Mouse (Mus musculus) ES-Bruce4 (cell line): Measurements from ENCODE around the gene Itga9. TPM values are rescaled to one million over a fixed set of nuclear protein-coding genes. Genes with fewer than 3 reads are reported as not detected.

Source experiments
- H3K27ac ChIP-seq: 2 replicates; pipeline ENCODE4 v1.5.1; 2012; ENCODE audit warnings: low read length, inconsistent platforms; ENCODE audit not compliant: insufficient read depth
- H3K27me3 ChIP-seq: 2 replicates; pipeline ENCODE4 v1.6.1; 2012; ENCODE audit warnings: mild to moderate bottlenecking, low read length, inconsistent platforms; ENCODE audit not compliant: control insufficient read depth, poor library complexity, insufficient read depth, severe bottlenecking
- H3K36me3 ChIP-seq: 2 replicates; pipeline ENCODE4 v1.6.1; 2012; ENCODE audit warnings: inconsistent platforms, mild to moderate bottlenecking, low read length, moderate library complexity; ENCODE audit not compliant: control insufficient read depth, poor library complexity, insufficient read depth, severe bottlenecking
- H3K4me1 ChIP-seq: one replicate; pipeline ENCODE4 v1.8.1; 2011; ENCODE audit warnings: low read length; ENCODE audit not compliant: control insufficient read depth, insufficient read depth
- H3K4me3 ChIP-seq: 2 replicates; pipeline ENCODE4 v1.5.1; 2011; ENCODE audit warnings: low read depth, mild to moderate bottlenecking, low read length
- H3K9ac ChIP-seq: 2 replicates; pipeline ENCODE4 v1.6.1; 2012; ENCODE audit warnings: low read depth, mild to moderate bottlenecking, inconsistent platforms; ENCODE audit not compliant: poor library complexity, severe bottlenecking
- H3K9me3 ChIP-seq: replicated peaks from 2 replicates; pipeline ENCODE4 v1.6.1; 2012; ENCODE audit warnings: mild to moderate bottlenecking, low read length, inconsistent platforms; ENCODE audit not compliant: control insufficient read depth, poor library complexity, insufficient read depth, severe bottlenecking
- CTCF ChIP-seq: IDR thresholded peaks from one replicate; pipeline ENCODE4 v1.8.1; 2011; ENCODE audit warnings: low read depth, low read length
- EP300 ChIP-seq: IDR thresholded peaks from 2 replicates; pipeline ENCODE4 v1.6.1; 2011; ENCODE audit warnings: low read depth, low read length; ENCODE audit not compliant: insufficient read depth
- POLR2A ChIP-seq: IDR thresholded peaks from one replicate; pipeline ENCODE4 v1.8.1; 2011; ENCODE audit warnings: low read length; ENCODE audit not compliant: insufficient read depth
- polyA plus RNA-seq: library from polyadenylated mRNA; stranded (reverse); fragments of >200 nt; gene quantifications from 2 replicates; pipeline ENCODE4 v1.2.4, GENCODE M21; 2011; ENCODE audit warnings: low read depth; ENCODE audit not compliant: missing spikeins, insufficient read depth, insufficient read length

Itga9 gene
- polyA plus RNA-seq, 1 experiment, result 5.2 TPM

DNA sequence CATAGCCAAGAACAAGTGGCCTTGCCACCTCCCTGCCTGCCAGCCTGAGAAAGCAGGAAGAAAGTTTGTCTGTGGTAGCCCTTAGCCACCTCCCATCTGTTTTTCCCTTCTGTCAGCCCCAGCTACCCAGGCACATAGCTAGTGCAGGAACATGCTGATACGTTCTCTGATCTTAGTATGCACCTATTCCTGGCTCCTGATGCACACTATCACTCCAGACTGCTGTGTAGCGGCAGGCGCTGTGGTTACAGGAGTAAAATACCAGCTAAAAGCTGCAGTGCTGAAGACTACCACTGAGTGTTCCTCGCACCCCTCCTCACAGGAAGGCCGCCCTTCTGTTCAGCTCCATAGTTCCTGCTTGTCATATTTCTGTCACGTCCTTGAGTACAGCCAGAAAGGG lies 234.8 kb downstream of the Itga9 start:
- Histone ChIP-seq H3K4me3 (no peak overlapping the region), H3K36me3 (no peaks in the 10 kb centered on the region), H3K9ac (no peak overlapping the region), H3K27ac (no peak overlapping the region), H3K27me3 (no peaks in the 10 kb centered on the region), H3K9me3 (no peaks in the 10 kb centered on the region), H3K4me1 (no peaks in the 10 kb centered on the region)
- TF ChIP-seq POLR2A (no peak), EP300 (no peak), CTCF (no peak)

DNA sequence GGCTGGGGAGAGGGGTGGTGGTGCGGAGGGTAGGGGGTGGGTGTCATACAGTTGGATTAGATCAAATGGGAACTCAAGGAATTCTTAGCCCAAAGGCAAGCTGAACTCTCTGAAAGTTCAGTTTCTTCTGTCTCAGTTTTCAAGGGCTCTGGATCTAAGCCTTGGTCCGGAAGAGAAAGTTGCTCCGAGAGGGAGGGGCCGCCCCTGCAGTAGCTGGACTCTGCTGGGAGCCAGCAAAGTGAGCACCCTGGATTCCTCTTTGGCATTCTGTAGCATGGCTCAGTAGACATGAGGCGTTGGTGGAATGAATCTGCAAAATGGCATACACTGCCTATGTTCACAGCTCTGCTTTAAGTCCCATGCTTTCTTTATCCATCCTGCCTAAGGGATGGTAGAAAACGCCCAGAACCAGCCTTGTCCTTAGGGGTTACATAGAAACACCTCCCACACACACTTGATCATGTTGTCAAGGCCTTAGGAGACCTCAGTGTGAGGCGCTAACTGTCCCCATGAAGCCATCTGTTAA lies 235.5 kb downstream of the Itga9 start:
- Histone ChIP-seq H3K9ac (no peak overlapping the region), H3K27me3 (no peaks in the 10 kb centered on the region), H3K27ac (no peak overlapping the region), H3K9me3 (no peaks in the 10 kb centered on the region), H3K4me3 (no peak overlapping the region), H3K36me3 (no peaks in the 10 kb centered on the region), H3K4me1 (no peaks in the 10 kb centered on the region)
- TF ChIP-seq CTCF (no peak), EP300 (no peak), POLR2A (no peak)

DNA sequence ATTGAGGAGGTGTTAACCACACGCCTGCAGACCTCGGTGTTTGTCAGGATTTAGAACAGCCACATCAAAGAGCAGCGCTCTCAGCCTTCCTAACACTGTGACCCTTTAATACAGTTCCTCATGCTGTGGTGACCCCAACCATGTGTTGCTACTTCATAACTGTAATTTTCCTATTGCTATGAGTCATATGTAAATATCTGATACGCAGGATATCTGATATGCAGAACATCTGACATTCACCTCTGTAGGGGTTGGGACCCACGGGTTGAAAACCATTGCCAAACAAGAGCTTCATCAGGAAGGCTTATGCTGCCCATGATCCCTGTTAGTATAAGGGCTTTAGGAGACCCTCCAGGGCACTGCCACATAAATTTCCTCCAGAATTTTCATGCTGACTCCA lies 237.2 kb downstream of the Itga9 start:
- H3K9ac ChIP-seq, result no peak overlapping the region
- H3K27me3 ChIP-seq, result no peaks in the 10 kb centered on the region
- no peak overlapping the region for H3K27ac ChIP-seq
- H3K36me3 ChIP-seq, result no peaks in the 10 kb centered on the region
- no peak for TF ChIP-seq EP300
- TF ChIP-seq CTCF, result no peak
- TF ChIP-seq POLR2A, result no peak
- no peaks in the 10 kb centered on the region for H3K9me3 ChIP-seq
- no peaks in the 10 kb centered on the region for H3K4me1 ChIP-seq
- no peak overlapping the region for H3K4me3 ChIP-seq

- no peaks in the 10 kb centered on the region for H3K4me1 ChIP-seq
- no peak overlapping the region for H3K4me3 ChIP-seq
- H3K27me3 ChIP-seq, result no peaks in the 10 kb centered on the region
- H3K36me3 ChIP-seq, result no peaks in the 10 kb centered on the region
- H3K27ac ChIP-seq, result no peak overlapping the region
- H3K9me3 ChIP-seq, result no peaks in the 10 kb centered on the region
- no peak overlapping the region for H3K9ac ChIP-seq
- no peak for TF ChIP-seq POLR2A
- no peak for TF ChIP-seq CTCF
These were observed 238.5 kb downstream of the Itga9 start for GRCm38 (mm10) chr9:118845003-118845402.

GRCm38 (mm10) chr9:118846766-118847165 lies 240.3 kb downstream of the Itga9 start:
- Histone ChIP-seq H3K36me3 (no peaks in the 10 kb centered on the region), H3K4me1 (no peaks in the 10 kb centered on the region)
- TF ChIP-seq EP300 (no peak), CTCF (no peak), POLR2A (no peak)

GRCm38 (mm10) chr9:118856665-118857064 lies 250.2 kb downstream of the Itga9 start:
- peaks cover 4% of the 10 kb centered on the region for H3K4me1 ChIP-seq

More at GRCm38 (mm10) chr9:118846766-118847165, 240.3 kb downstream of the Itga9 start:
- Histone ChIP-seq H3K9me3 (no peaks in the 10 kb centered on the region), H3K27me3 (no peaks in the 10 kb centered on the region), H3K9ac (no peak overlapping the region), H3K4me3 (no peak overlapping the region), H3K27ac (no peak overlapping the region)

More at GRCm38 (mm10) chr9:118856665-118857064, 250.2 kb downstream of the Itga9 start:
- Histone ChIP-seq H3K27ac (no peak overlapping the region), H3K4me3 (no peak overlapping the region), H3K9me3 (0 out of 2 replicates have a peak, but pooled peaks cover 2% of the 10 kb centered on the region), H3K9ac (no peak overlapping the region), H3K36me3 (no peaks in the 10 kb centered on the region), H3K27me3 (no peaks in the 10 kb centered on the region)
- TF ChIP-seq CTCF, result no peak
- TF ChIP-seq EP300, result no peak
- no peak for TF ChIP-seq POLR2A
